Mouse (Mus musculus): ENCODE measurements at regions not wholly inside any gene's neighbourhood (a gene's known extent, or its start where the extent isn't known, plus 50 kb on each side); places are given as distances from the start of the nearest gene placed in this dataset.

DNA sequence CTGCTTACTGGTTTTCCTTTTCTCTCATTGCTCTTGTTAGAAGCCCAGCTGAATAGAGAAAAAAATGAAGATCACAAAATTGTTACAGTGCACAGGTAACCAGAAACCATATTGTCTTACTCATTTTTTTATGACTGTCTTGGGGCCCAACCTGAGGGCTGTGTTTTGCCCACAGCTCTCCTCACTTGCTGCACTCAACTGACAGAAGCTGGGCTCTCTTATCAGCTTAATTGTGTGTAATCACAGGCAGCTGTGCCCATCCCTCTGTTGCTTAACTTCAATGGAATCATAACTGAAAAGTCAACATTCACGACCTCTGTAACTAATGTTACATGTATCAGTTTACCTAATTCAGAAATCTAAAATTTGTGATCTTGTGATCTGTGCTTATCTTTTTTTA is 95.1 kb upstream of the Ankrd50 start:
- TF ChIP-seq POLR2A (IDR thresholded peaks at IDR 0.05; ENCODE audit: control insufficient read depth, extremely low read depth, insufficient read depth, low read length, poor library complexity), result no peak
- no peak for TF ChIP-seq CTCF (IDR thresholded peaks at IDR 0.05; ENCODE audit: borderline replicate concordance, control insufficient read depth, extremely low read depth, insufficient read depth, low read length, poor library complexity)

Measured in thymus, adult 2 months (tissue).